Mouse (Mus musculus): ENCODE data around the gene Synpr. TPM values are rescaled to one million over a fixed set of nuclear protein-coding genes. Genes with fewer than 3 reads are reported as not detected.

Synpr gene
- polyA plus RNA-seq, 1 experiment from 2014 or later: 1.1 TPM

GRCm38 (mm10) chr14:13567996-13568395 lies 283.4 kb downstream of the Synpr start:
- no peak overlapping the region for H3K27ac ChIP-seq (ENCODE audit: low read depth, low read length)
- no peak for TF ChIP-seq CTCF (IDR thresholded peaks at IDR 0.05; ENCODE audit: low read depth)
- no peak for ATAC-seq
- no peak overlapping the region for H3K4me3 ChIP-seq (ENCODE audit: low read depth, low read length)
- H3K36me3 ChIP-seq (ENCODE audit: control insufficient read depth, insufficient read depth): no peaks in the 10 kb centered on the region
- H3K4me2 ChIP-seq (replicated peaks; ENCODE audit: low read depth): no peak overlapping the region
- no peaks in the 10 kb centered on the region for H3K27me3 ChIP-seq (replicated peaks; ENCODE audit: control insufficient read depth, insufficient read depth, low read length)
- H3K4me1 ChIP-seq (replicated peaks; ENCODE audit: control insufficient read depth, insufficient read depth, low read length): no peaks in the 10 kb centered on the region; the same call in 1 of the 2 replicates
- no peak overlapping the region for H3K9ac ChIP-seq (ENCODE audit: low read depth, low read length)
- 78% methylated on average over 2 of the region's 2 CpGs for WGBS
- H3K9me3 ChIP-seq (ENCODE audit: control insufficient read depth): no peaks in the 10 kb centered on the region

GRCm38 (mm10) chr14:13571941-13572340 lies 287.4 kb downstream of the Synpr start:
- no peak overlapping the region for H3K9ac ChIP-seq (ENCODE audit: low read depth, low read length)
- H3K27ac ChIP-seq (ENCODE audit: low read depth, low read length): no peak overlapping the region
- no peak overlapping the region for H3K4me3 ChIP-seq (ENCODE audit: low read depth, low read length)
- TF ChIP-seq CTCF (IDR thresholded peaks at IDR 0.05; ENCODE audit: low read depth): no peak
- no peaks in the 10 kb centered on the region for H3K9me3 ChIP-seq (ENCODE audit: control insufficient read depth)
- no peak for ATAC-seq
- H3K4me2 ChIP-seq (replicated peaks; ENCODE audit: low read depth): no peak overlapping the region
- no peaks in the 10 kb centered on the region for H3K36me3 ChIP-seq (ENCODE audit: control insufficient read depth, insufficient read depth)
- no peaks in the 10 kb centered on the region; the same call in 1 of the 2 replicates for H3K4me1 ChIP-seq (replicated peaks; ENCODE audit: control insufficient read depth, insufficient read depth, low read length)
- H3K27me3 ChIP-seq (replicated peaks; ENCODE audit: control insufficient read depth, insufficient read depth, low read length): no peaks in the 10 kb centered on the region

- Histone ChIP-seq H3K36me3 (ENCODE audit: control insufficient read depth, insufficient read depth) (no peaks in the 10 kb centered on the region), H3K9me3 (ENCODE audit: control insufficient read depth) (no peaks in the 10 kb centered on the region), H3K4me1 (replicated peaks; ENCODE audit: control insufficient read depth, insufficient read depth, low read length) (no peaks in the 10 kb centered on the region; the same call in 1 of the 2 replicates), H3K27me3 (replicated peaks; ENCODE audit: control insufficient read depth, insufficient read depth, low read length) (no peaks in the 10 kb centered on the region), H3K4me3 (ENCODE audit: low read depth, low read length) (no peak overlapping the region), H3K4me2 (replicated peaks; ENCODE audit: low read depth) (no peak overlapping the region), H3K27ac (ENCODE audit: low read depth, low read length) (no peak overlapping the region), H3K9ac (ENCODE audit: low read depth, low read length) (no peak overlapping the region)
- ATAC-seq: peak; percentile 82
- 4% methylated on average over 1 of the region's 1 CpGs for WGBS
- no peak for TF ChIP-seq CTCF (IDR thresholded peaks at IDR 0.05; ENCODE audit: low read depth)
Observed at GRCm38 (mm10) chr14:13572530-13572929, 287.9 kb downstream of the Synpr start.

- WGBS: 73% methylated on average over 2 of the region's 2 CpGs
- Histone ChIP-seq H3K4me1 (replicated peaks; ENCODE audit: control insufficient read depth, insufficient read depth, low read length) (no peaks in the 10 kb centered on the region; the same call in 1 of the 2 replicates), H3K4me2 (replicated peaks; ENCODE audit: low read depth) (no peak overlapping the region), H3K27me3 (replicated peaks; ENCODE audit: control insufficient read depth, insufficient read depth, low read length) (no peaks in the 10 kb centered on the region), H3K27ac (ENCODE audit: low read depth, low read length) (no peak overlapping the region), H3K9ac (ENCODE audit: low read depth, low read length) (no peak overlapping the region), H3K36me3 (ENCODE audit: control insufficient read depth, insufficient read depth) (no peaks in the 10 kb centered on the region), H3K9me3 (ENCODE audit: control insufficient read depth) (no peaks in the 10 kb centered on the region), H3K4me3 (ENCODE audit: low read depth, low read length) (no peak overlapping the region)
- ATAC-seq: no peak
- no peak for TF ChIP-seq CTCF (IDR thresholded peaks at IDR 0.05; ENCODE audit: low read depth)
Observed at GRCm38 (mm10) chr14:13578101-13578500, 293.5 kb downstream of the Synpr start.

- no peak overlapping the region for H3K27ac ChIP-seq (ENCODE audit: low read depth, low read length)
- ATAC-seq: no peak
- no peaks in the 10 kb centered on the region for H3K36me3 ChIP-seq (ENCODE audit: control insufficient read depth, insufficient read depth)
- TF ChIP-seq CTCF (IDR thresholded peaks at IDR 0.05; ENCODE audit: low read depth): no peak
- H3K4me3 ChIP-seq (ENCODE audit: low read depth, low read length): no peak overlapping the region
- no peaks in the 10 kb centered on the region for H3K9me3 ChIP-seq (ENCODE audit: control insufficient read depth)
- H3K4me1 ChIP-seq (replicated peaks; ENCODE audit: control insufficient read depth, insufficient read depth, low read length): no peaks in the 10 kb centered on the region
- H3K4me2 ChIP-seq (replicated peaks; ENCODE audit: low read depth): no peak overlapping the region
- H3K27me3 ChIP-seq (replicated peaks; ENCODE audit: control insufficient read depth, insufficient read depth, low read length): no peaks in the 10 kb centered on the region
- H3K9ac ChIP-seq (ENCODE audit: low read depth, low read length): no peak overlapping the region
- WGBS: 68% methylated on average over 1 of the region's 1 CpGs
Observed at GRCm38 (mm10) chr14:13578744-13579143, 294.2 kb downstream of the Synpr start.

- Histone ChIP-seq H3K27ac (ENCODE audit: low read depth, low read length) (no peak overlapping the region), H3K4me1 (replicated peaks; ENCODE audit: control insufficient read depth, insufficient read depth, low read length) (no peaks in the 10 kb centered on the region), H3K27me3 (replicated peaks; ENCODE audit: control insufficient read depth, insufficient read depth, low read length) (no peaks in the 10 kb centered on the region), H3K9me3 (ENCODE audit: control insufficient read depth) (no peaks in the 10 kb centered on the region), H3K9ac (ENCODE audit: low read depth, low read length) (no peak overlapping the region), H3K4me3 (ENCODE audit: low read depth, low read length) (no peak overlapping the region), H3K36me3 (ENCODE audit: control insufficient read depth, insufficient read depth) (no peaks in the 10 kb centered on the region), H3K4me2 (replicated peaks; ENCODE audit: low read depth) (no peak overlapping the region)
- 88% methylated on average over 2 of the region's 2 CpGs for WGBS
- no peak for ATAC-seq
- TF ChIP-seq CTCF (IDR thresholded peaks at IDR 0.05; ENCODE audit: low read depth): no peak
Observed at GRCm38 (mm10) chr14:13593321-13593940, 308.9 kb downstream of the Synpr start.

All from intestine, postnatal 0 days (tissue).